Mouse (Mus musculus) B cell, adult (primary cell): ENCODE data around the gene Pdia6. TPM values are rescaled to one million over a fixed set of nuclear protein-coding genes. Genes with fewer than 3 reads are reported as not detected.

Source experiments
- total RNA-seq: library from RNA; stranded (reverse); gene quantifications from 4 replicates; pipeline ENCODE4 v1.2.4, GENCODE M21; 2023; ENCODE audit not compliant: inconsistent age

The Pdia6 gene
- 135 to 179 TPM (median 154 TPM) in 4 replicates for total RNA-seq

DNA sequence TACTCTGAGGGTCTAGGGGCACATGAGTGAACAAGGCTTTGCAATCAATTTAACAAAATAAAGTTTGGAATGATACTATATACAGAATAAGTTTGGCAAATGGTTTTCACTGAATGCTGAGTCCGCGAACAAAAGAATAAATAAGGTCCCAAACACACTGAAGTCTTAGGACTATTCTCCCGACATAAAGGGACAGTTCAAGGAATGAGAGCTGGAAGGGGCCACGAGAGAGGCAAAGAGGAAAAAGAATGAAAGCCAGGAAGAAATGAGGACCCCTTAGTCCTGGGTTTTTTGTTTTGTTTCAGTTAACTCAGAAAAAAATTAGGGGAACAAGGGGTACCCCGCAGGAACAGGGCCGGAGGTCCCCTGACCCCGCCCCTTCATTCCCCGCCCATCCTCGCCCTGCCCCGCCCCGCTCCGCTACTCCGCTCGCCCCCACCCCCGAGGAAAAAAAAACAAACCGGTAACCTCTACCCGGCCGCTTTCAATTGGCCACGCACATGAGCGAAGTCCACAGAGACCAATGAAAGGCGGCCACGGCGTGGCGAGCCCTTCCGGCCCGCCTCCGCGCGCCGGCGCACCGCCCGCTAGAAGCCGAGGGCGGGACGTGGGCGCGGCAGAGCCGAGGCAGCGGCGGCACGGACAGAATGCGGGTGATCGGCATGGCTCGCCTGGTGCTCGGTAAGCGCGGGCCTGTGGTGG, at the start of gene Pdia6:
Gene Pdia6 (plus strand): TSS at position 575 of the 702 bp plus-strand sequence.

DNA sequence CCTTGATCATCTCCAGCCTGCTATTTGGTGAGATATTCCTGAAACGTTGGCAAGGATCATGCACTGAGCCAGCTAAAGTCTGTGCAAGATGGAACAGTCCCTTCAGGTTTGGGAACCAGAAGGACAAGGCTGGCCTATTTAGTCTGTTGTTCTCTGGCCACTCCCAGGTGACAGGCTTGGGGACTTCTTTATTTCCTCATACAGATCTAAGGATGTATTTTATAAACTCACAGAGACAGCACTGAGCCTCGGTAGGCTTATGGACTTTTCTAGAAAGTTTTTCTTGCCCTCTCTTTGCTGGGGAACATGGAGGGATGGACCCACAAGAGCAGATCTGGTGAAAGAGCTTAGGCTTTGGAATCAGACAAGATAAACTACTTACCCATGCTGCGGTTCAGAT, 62.9 kb downstream of the Pdia6 start, which contains the start of gene Atp6v1c2:
Gene Atp6v1c2 (minus strand): TSS at position 101 of the 400 bp plus-strand sequence.

Other genes starting within 250 kb of the Pdia6 start
- 0.10 TPM in 2 of 4 replicates, not detected in the others for gene Kcnf1, start 89.7 kb upstream of the Pdia6 start, total RNA-seq
- 0.42 TPM in 1 of 4 replicates, not detected in the others for gene Atp6v1c2, start 62.8 kb downstream of the Pdia6 start, total RNA-seq
- 20.2 to 24.8 TPM (median 20.6 TPM) in 4 replicates for gene Nol10, start 81.9 kb downstream of the Pdia6 start, total RNA-seq